Mouse (Mus musculus) neural tube, embryonic 15.5 days (tissue): ENCODE measurements at regions not wholly inside any gene's neighbourhood (a gene's known extent, or its start where the extent isn't known, plus 50 kb on each side); places are given as distances from the start of the nearest gene placed in this dataset.

Experiments used
- ATAC-seq: fragments of 200-750 bp; cut with Nextera tagmentation; 2 replicates; pipeline ENCODE4 v1.8.0; 2017; ENCODE audit warnings: mild to moderate bottlenecking, moderate TSS enrichment, moderate library complexity; ENCODE audit not compliant: low FRiP score
- H3K27ac ChIP-seq: fragments of 300-500 bp; sonication (generic); replicated peaks from 2 replicates; pipeline ENCODE4 v1.5.1; 2015; ENCODE audit warnings: mild to moderate bottlenecking, inconsistent platforms
- H3K27me3 ChIP-seq: fragments of 300-500 bp; sonication (generic); replicated peaks from 2 replicates; pipeline ENCODE4 v1.6.1; 2015; ENCODE audit warnings: inconsistent platforms
- H3K36me3 ChIP-seq: fragments of 300-500 bp; sonication (generic); 2 replicates; pipeline ENCODE4 v1.6.1; 2015; ENCODE audit warnings: inconsistent platforms
- H3K4me1 ChIP-seq: fragments of 300-500 bp; sonication (generic); 2 replicates; pipeline ENCODE4 v1.6.1; 2015; ENCODE audit warnings: inconsistent platforms
- H3K4me2 ChIP-seq: fragments of 300-500 bp; sonication (generic); 2 replicates; pipeline ENCODE4 v1.6.1; 2015; ENCODE audit warnings: inconsistent platforms, mild to moderate bottlenecking, moderate library complexity
- H3K4me3 ChIP-seq: fragments of 300-500 bp; sonication (generic); replicated peaks from 2 replicates; pipeline ENCODE4 v1.5.1; 2015; ENCODE audit warnings: mild to moderate bottlenecking, inconsistent platforms
- H3K9ac ChIP-seq: fragments of 300-500 bp; sonication (generic); replicated peaks from 2 replicates; pipeline ENCODE4 v1.6.1; 2015; ENCODE audit warnings: mild to moderate bottlenecking, inconsistent platforms
- H3K9me3 ChIP-seq: fragments of 300-500 bp; sonication (generic); replicated peaks from 2 replicates; pipeline ENCODE4 v1.6.1; 2016; ENCODE audit warnings: inconsistent platforms
- WGBS: fragments of 180-500 bp; shearing (Covaris S2); methylation state at CpG from one replicate; pipeline ENCODE4 v1.1.7; 2015; ENCODE audit warnings: mixed read lengths; 5-methylcytosine and 5-hydroxymethylcytosine counted together

GRCm38 (mm10) chrX:166661043-166661718, 75.7 kb upstream of the Egfl6 start:
- Histone ChIP-seq H3K4me1 (peaks cover 4% of the 10 kb centered on the region; the same call in 1 of the 2 replicates), H3K4me2 (peak overlapping the region; percentile 49), H3K4me3 (no peak overlapping the region; the same call in 1 of the 2 replicates), H3K36me3 (no peaks in the 10 kb centered on the region), H3K27me3 (0 out of 2 replicates have a peak, but pooled peaks cover 16% of the 10 kb centered on the region), H3K9ac (no peak overlapping the region), H3K9me3 (no peaks in the 10 kb centered on the region), H3K27ac (peak overlapping the region; percentile 82)
- ATAC-seq, result peak; percentile 88
- WGBS, result 21% methylated on average over 16 of the region's 16 CpGs

DNA sequence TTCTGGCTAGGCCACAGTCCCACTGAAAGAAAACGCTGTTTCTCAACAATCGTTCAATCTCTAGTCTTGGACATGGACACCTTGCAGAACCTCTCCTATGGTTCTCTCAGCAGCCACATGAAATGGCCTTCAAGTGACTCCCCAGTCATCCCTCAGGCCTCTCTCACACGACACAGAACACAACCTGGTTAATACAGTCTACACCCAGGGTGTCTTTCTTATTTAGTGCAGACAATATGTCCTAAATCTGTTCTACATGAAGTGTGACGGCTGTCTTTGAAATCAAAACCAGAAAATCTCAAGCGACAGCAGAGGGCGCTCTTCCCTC, 75.2 kb upstream of the Egfl6 start:
- Histone ChIP-seq H3K4me2 (peak overlapping the region; percentile 49; the same call in 1 of the 2 replicates), H3K36me3 (no peaks in the 10 kb centered on the region), H3K4me1 (peaks cover 4% of the 10 kb centered on the region; the same call in 1 of the 2 replicates), H3K9ac (no peak overlapping the region), H3K27ac (peak overlapping the region; percentile 82; the same call in 1 of the 2 replicates), H3K4me3 (no peak overlapping the region), H3K9me3 (no peaks in the 10 kb centered on the region), H3K27me3 (peaks cover 13% of the 10 kb centered on the region; the same call in 1 of the 2 replicates)
- 23% methylated on average over 6 of the region's 6 CpGs for WGBS
- ATAC-seq, result no peak

GRCm38 (mm10) chrX:166652400-166652799, 66.9 kb upstream of the Egfl6 start:
- no peak for ATAC-seq
- Histone ChIP-seq H3K27ac (no peak overlapping the region), H3K36me3 (no peaks in the 10 kb centered on the region), H3K9ac (no peak overlapping the region), H3K9me3 (no peaks in the 10 kb centered on the region), H3K4me2 (no peak overlapping the region), H3K27me3 (peaks cover 3% of the 10 kb centered on the region; the same call in 1 of the 2 replicates), H3K4me1 (no peaks in the 10 kb centered on the region), H3K4me3 (no peak overlapping the region)
- 66% methylated on average over 3 of the region's 3 CpGs for WGBS

GRCm38 (mm10) chrX:166645713-166646112, 60.2 kb upstream of the Egfl6 start:
- Histone ChIP-seq H3K27ac (no peak overlapping the region), H3K4me3 (peak overlapping the region; percentile 27), H3K4me2 (peak overlapping the region; percentile 44), H3K4me1 (no peaks in the 10 kb centered on the region), H3K9me3 (no peaks in the 10 kb centered on the region), H3K36me3 (no peaks in the 10 kb centered on the region), H3K9ac (no peak overlapping the region), H3K27me3 (no peaks in the 10 kb centered on the region; the same call in 1 of the 2 replicates)
- 39% methylated on average over 7 of the region's 7 CpGs for WGBS
- peak; percentile 87 for ATAC-seq

GRCm38 (mm10) chrX:166641256-166641655, 55.7 kb upstream of the Egfl6 start:
- Histone ChIP-seq H3K4me2 (no peak overlapping the region), H3K4me1 (no peaks in the 10 kb centered on the region), H3K9ac (no peak overlapping the region), H3K36me3 (no peaks in the 10 kb centered on the region), H3K27me3 (no peaks in the 10 kb centered on the region; the same call in 1 of the 2 replicates), H3K9me3 (no peaks in the 10 kb centered on the region), H3K27ac (no peak overlapping the region), H3K4me3 (no peak overlapping the region)
- ATAC-seq, result no peak
- WGBS, result 61% methylated on average over 3 of the region's 3 CpGs

GRCm38 (mm10) chrX:166640258-166640657, 54.7 kb upstream of the Egfl6 start:
- H3K4me1 ChIP-seq, result no peaks in the 10 kb centered on the region
- no peak overlapping the region for H3K9ac ChIP-seq
- ATAC-seq, result no peak
- H3K4me2 ChIP-seq, result no peak overlapping the region
- H3K9me3 ChIP-seq, result no peaks in the 10 kb centered on the region
- H3K27ac ChIP-seq, result no peak overlapping the region
- H3K27me3 ChIP-seq, result no peaks in the 10 kb centered on the region; the same call in 1 of the 2 replicates
- no peak overlapping the region for H3K4me3 ChIP-seq
- WGBS, result 89% methylated on average over 1 of the region's 1 CpGs
- no peaks in the 10 kb centered on the region for H3K36me3 ChIP-seq
